Mouse (Mus musculus) E14TG2a.4 (cell line): Measurements from ENCODE around the gene Stxbp5.

ENCODE experiments used
- CTCF ChIP-seq: conservative IDR thresholded peaks from 2 replicates; pipeline ENCODE4 v1.5.1; 2014; ENCODE audit warnings: low read length
- POU5F1 ChIP-seq: IDR thresholded peaks from 2 replicates; pipeline ENCODE4 v1.6.1; 2014; ENCODE audit warnings: low read length, borderline replicate concordance

GRCm38 (mm10) chr10:9878821-9879489 is 21.9 kb downstream of the Stxbp5 start:
- TF ChIP-seq CTCF, result no peak
- no peak for TF ChIP-seq POU5F1
